17 mouse cellular contexts compared by ENCODE assay signal in the genomic region with DNA sequence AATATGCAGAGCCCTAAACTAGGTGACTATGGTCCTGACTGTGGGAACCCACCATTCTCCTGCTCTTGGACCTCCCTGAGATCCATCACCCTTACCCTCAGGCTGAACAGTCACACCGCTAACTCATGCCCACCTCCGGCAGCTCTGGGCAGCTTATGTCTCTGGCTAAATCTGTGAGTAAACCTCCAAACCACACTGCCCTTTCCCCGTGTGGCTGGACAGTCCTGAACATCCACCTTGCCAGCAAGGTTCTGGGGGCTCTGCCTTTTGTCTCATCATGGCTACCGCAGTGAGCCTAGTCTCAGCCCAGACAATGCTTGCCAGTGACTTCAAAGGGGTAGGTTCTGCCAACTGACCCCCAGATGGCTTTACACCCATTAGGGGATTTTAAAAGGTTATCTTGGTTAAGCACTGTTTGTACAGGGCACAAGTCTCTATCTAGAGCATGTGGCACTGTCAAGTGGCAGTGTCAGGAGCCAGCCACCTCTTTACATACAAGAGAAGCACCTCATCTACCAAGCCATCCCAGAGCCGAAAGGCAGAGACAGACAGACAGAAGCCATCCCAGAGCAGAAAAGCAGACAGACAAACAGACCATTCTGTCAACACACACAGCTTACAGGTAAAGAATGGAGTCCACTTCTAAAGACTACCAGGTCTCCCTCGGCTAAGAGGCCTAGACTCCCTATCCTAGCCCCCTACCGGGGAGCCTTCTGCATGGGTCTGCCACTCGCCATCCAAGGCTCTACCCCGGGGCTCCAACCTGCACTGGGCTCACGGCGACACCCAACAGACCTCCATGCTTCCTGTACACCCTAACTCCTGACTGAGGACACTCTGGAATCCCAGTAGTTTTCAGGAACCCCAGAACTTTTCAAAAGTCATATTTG. TPM values are rescaled to one million over a fixed set of nuclear protein-coding genes. Genes with fewer than 3 reads are reported as not detected.
DNase-seq lines count a peak whose midpoint lies in the region; TF ChIP-seq lines count a peak whose summit lies in the region.
"Had no signal": no experiment of that assay in that cellular context is flagged by ENCODE, and none has a peak within 500 bp of the region (broad histone marks: within the 10 kb centered on the region; RNA-seq: fewer than 3 reads in every experiment).

No protein-coding gene starts in this region.

- H3K4me1 ChIP-seq in lung, adult 2 months (ENCODE audit: control insufficient read depth, insufficient read depth, low read length) = peaks cover 8% of the 10 kb centered on the region; the same call in 1 of the 2 replicates
- no peaks in the 10 kb centered on the region; the same call in 1 of the 2 replicates for H3K4me1 ChIP-seq in bone marrow, adult 2 months (ENCODE audit: control insufficient read depth, insufficient read depth, low read length)

- peak overlapping the region; percentile 25; the same call in 1 of the 2 replicates for H3K27ac ChIP-seq in bone marrow, adult 2 months (ENCODE audit: control insufficient read depth, insufficient read depth, low read depth, low read length, poor library complexity)
- H3K27ac ChIP-seq: forebrain, embryonic 13.5 days; hindbrain, embryonic 13.5 days; intestine, embryonic 15.5 days; liver, embryonic 12.5 days; macrophage had no signal

- H3K36me3 ChIP-seq in myocyte (ENCODE audit: control insufficient read depth, insufficient read depth) = peaks cover 5% of the 10 kb centered on the region
- H3K36me3 ChIP-seq: hindbrain, embryonic 13.5 days; intestine, embryonic 15.5 days; liver, embryonic 12.5 days had no signal

- H3K27me3 ChIP-seq in myocyte (ENCODE audit: control insufficient read depth, insufficient read depth, insufficient read length) = no peaks in the 10 kb centered on the region

- WGBS in lung, adult 2 months = 85% methylated on average over 11 of the region's 11 CpGs
- WGBS in bone marrow, adult 2 months = 84% methylated on average over 11 of the region's 11 CpGs

- TF ChIP-seq POLR2A in lung, adult 2 months (IDR thresholded peaks at IDR 0.05; ENCODE audit: borderline replicate concordance, extremely low read depth, low read depth, low read length) = no peak
- no peak for TF ChIP-seq POLR2A in bone marrow, adult 2 months (IDR thresholded peaks at IDR 0.05; ENCODE audit: borderline replicate concordance, control insufficient read depth, low read depth, low read length)
- no peak for TF ChIP-seq POLR2A in myocyte (IDR thresholded peaks at IDR 0.05; ENCODE audit: insufficient read length, low read depth)

- peak overlapping the region; percentile 85 for H3K4me2 ChIP-seq in myocyte (ENCODE audit: low read depth)
- H3K4me2 ChIP-seq: liver, embryonic 12.5 days; midbrain, embryonic 11.5 days had no signal

- intact Hi-C loops in gastrocnemius, postnatal 14 days (cut with DNase I; ENCODE audit: low total_unique reads) = no loop called here

- peak overlapping the region; percentile 32 for H3K4me3 ChIP-seq in lung, adult 2 months (replicated peaks; ENCODE audit: extremely low read depth, low read depth, low read length)
- H3K4me3 ChIP-seq in bone marrow, adult 2 months (replicated peaks; ENCODE audit: control insufficient read depth, low read depth, low read length) = no peak overlapping the region
- peak overlapping the region; percentile 55 for H3K4me3 ChIP-seq in myocyte
- H3K4me3 ChIP-seq: forebrain, embryonic 13.5 days; liver, embryonic 12.5 days had no signal

- TF ChIP-seq CTCF in lung, adult 2 months (IDR thresholded peaks at IDR 0.05; ENCODE audit: insufficient read depth, low read length) = no peak
- TF ChIP-seq CTCF in bone marrow, adult 2 months (IDR thresholded peaks at IDR 0.05; ENCODE audit: control insufficient read depth, insufficient read depth, low read length) = no peak

- no peak overlapping the region for H3ac ChIP-seq in myocyte (ENCODE audit: control insufficient read depth, insufficient read length)

- H3K79me2 ChIP-seq in myocyte (ENCODE audit: control insufficient read depth, insufficient read depth) = peaks cover 3% of the 10 kb centered on the region

- DNase-seq in lung, adult 2 months = no peak
- no peak for DNase-seq in lung, postnatal 10 days
- DNase-seq in thymus, postnatal 25 days = peak; percentile 73
- no peak for DNase-seq in layer of hippocampus, postnatal 14 days (ENCODE audit: low spot score in 2 of 2)
- no peak for DNase-seq in gastrocnemius, postnatal 14 days
- DNase-seq: adrenal gland, adult 2 months; cerebellum, postnatal 10 days; heart, adult 11 months; kidney, postnatal 10 days had no signal

TF ChIP-seq in myocyte, 11 proteins besides CTCF, POLR2A, EP300 and RAD21:
- TF ChIP-seq REST (IDR thresholded peaks at IDR 0.05; ENCODE audit: insufficient read depth, insufficient read length) (no peak), MYOG (IDR thresholded peaks at IDR 0.05; ENCODE audit: control insufficient read depth in 1 of 3, insufficient read depth in 1 of 3, insufficient read length in 2 of 3, low read depth in 2 of 3) (no peak), MAX (IDR thresholded peaks at IDR 0.05; ENCODE audit: low read depth) (no peak), MYOD1 (IDR thresholded peaks at IDR 0.05; ENCODE audit: control insufficient read depth in 1 of 3, insufficient read length in 2 of 3, low read depth in 2 of 3) (no peak), E2F4 (IDR thresholded peaks at IDR 0.05; ENCODE audit: insufficient read depth) (no peak), SRF (IDR thresholded peaks at IDR 0.05; ENCODE audit: control insufficient read depth, insufficient read length, low read depth) (no peak), CEBPB (IDR thresholded peaks at IDR 0.05; ENCODE audit: insufficient read depth, poor library complexity, severe bottlenecking) (no peak), TCF3 (IDR thresholded peaks at IDR 0.05; ENCODE audit: insufficient read length, low read depth) (no peak), TCF12 (IDR thresholded peaks at IDR 0.05; ENCODE audit: insufficient read depth, poor library complexity, severe bottlenecking) (no peak), USF1 (IDR thresholded peaks at IDR 0.05; ENCODE audit: low read depth) (no peak), POLR2AphosphoS2 (IDR thresholded peaks at IDR 0.05; ENCODE audit: insufficient read length, low read depth) (no peak)

RNA-seq across cellular contexts. Expression of gene Tcf7, which starts 2.0 kb away (rescaled TPM):
- polyA plus RNA-seq in lung, adult 2 months (2012; rRNA removed) = 26.8 and 30.2 TPM in 2 replicates
- 2.6 TPM in 2 replicates for polyA plus RNA-seq in bone marrow, adult 2 months (2011; ENCODE audit: insufficient read depth, insufficient read length, low replicate concordance, missing spikeins)
- 17.3 TPM for polyA plus RNA-seq in myocyte (2012; fragmentation: generic; extraction: Trizol)
- total RNA-seq in layer of hippocampus, postnatal 14 days (2021) = 1 to 10 TPM; 6.0 to 6.3 TPM
- total RNA-seq in gastrocnemius, postnatal 14 days (2021) = 1 to 10 TPM; 1.9 to 2.0 TPM

RNA-seq across cellular contexts. Expression of gene Skp1a, which starts 49.0 kb away (rescaled TPM):
- 13.0 and 25.8 TPM in 2 replicates for polyA plus RNA-seq in lung, adult 2 months (2012; rRNA removed)
- polyA plus RNA-seq in bone marrow, adult 2 months (2011; ENCODE audit: insufficient read depth, insufficient read length, low replicate concordance, missing spikeins) = 102 and 171 TPM in 2 replicates
- polyA plus RNA-seq in myocyte (2012; fragmentation: generic; extraction: Trizol) = 168 TPM
- 100 to 1,000 TPM; 467 to 471 TPM for total RNA-seq in layer of hippocampus, postnatal 14 days (2021)
- 100 to 1,000 TPM; 244 to 247 TPM for total RNA-seq in gastrocnemius, postnatal 14 days (2021)
